In genomic region chr10:97159396-97159760, GRCm38 (mm10) we compare ENCODE assay signal across 10 mouse cellular contexts.
DNase-seq lines count a peak whose midpoint lies in the region; ATAC-seq and TF ChIP-seq lines count a peak whose summit lies in the region.
"Had no signal": no experiment of that assay in that cellular context is flagged by ENCODE, and none has a peak within 500 bp of the region (broad histone marks: within the 10 kb centered on the region; RNA-seq: fewer than 3 reads in every experiment).

No protein-coding gene starts in this region.

- H3K4me2 ChIP-seq in hindbrain, embryonic 13.5 days: no peak overlapping the region

- no peak overlapping the region for H3K9ac ChIP-seq in hindbrain, embryonic 13.5 days

- 0 out of 2 replicates have a peak, but pooled peaks have one; percentile 59 for ATAC-seq in hindbrain, embryonic 13.5 days (ENCODE audit: low FRiP score)

- no peaks in the 10 kb centered on the region for H3K36me3 ChIP-seq in hindbrain, embryonic 13.5 days

- no peaks in the 10 kb centered on the region for H3K27me3 ChIP-seq in hindbrain, embryonic 13.5 days

- no peak for TF ChIP-seq CTCF in layer of hippocampus, adult 2 months (conservative IDR thresholded peaks at IDR 0.05)
- TF ChIP-seq CTCF in lung, adult 2 months (IDR thresholded peaks at IDR 0.05; ENCODE audit: insufficient read depth, low read length): no peak

- peaks cover 19% of the 10 kb centered on the region for H3K4me1 ChIP-seq in hindbrain, embryonic 13.5 days (replicated peaks)
- H3K4me1 ChIP-seq in lung, adult 2 months (ENCODE audit: control insufficient read depth, insufficient read depth, low read length): peaks cover 4% of the 10 kb centered on the region; the same call in 1 of the 2 replicates

- 45% methylated on average over 1 of the region's 1 CpGs for WGBS in hindbrain, embryonic 13.5 days
- 68% methylated on average over 1 of the region's 1 CpGs for WGBS in lung, adult 2 months

- TF ChIP-seq POLR2A in lung, adult 2 months (IDR thresholded peaks at IDR 0.05; ENCODE audit: borderline replicate concordance, extremely low read depth, low read depth, low read length): no peak

- no peak overlapping the region for H3K4me3 ChIP-seq in layer of hippocampus, adult 2 months
- no peak overlapping the region for H3K4me3 ChIP-seq in hindbrain, embryonic 13.5 days
- H3K4me3 ChIP-seq in lung, adult 2 months (replicated peaks; ENCODE audit: extremely low read depth, low read depth, low read length): no peak overlapping the region

- no peaks in the 10 kb centered on the region for H3K9me3 ChIP-seq in hindbrain, embryonic 13.5 days

- H3K27ac ChIP-seq in layer of hippocampus, adult 2 months: peak overlapping the region; percentile 52; the same call in 1 of the 2 replicates
- peak overlapping the region; percentile 68 for H3K27ac ChIP-seq in hindbrain, embryonic 13.5 days

- no peak for DNase-seq in layer of hippocampus, adult 2 months (ENCODE audit: low spot score in 2 of 2)
- DNase-seq in layer of hippocampus, adult 18-20 months (ENCODE audit: low spot score in 2 of 2): no peak
- DNase-seq in cerebellum, postnatal 10 days: peak; percentile 52 to 57
- peak; percentile 54 for DNase-seq in retina, adult 2 months (ENCODE audit: low read depth, low spot score)
- DNase-seq in kidney, postnatal 10 days: no peak
- DNase-seq in kidney, postnatal 14 days: no peak
- DNase-seq in lung, adult 2 months: no peak
- DNase-seq: adrenal gland, adult 2 months; gastrocnemius, postnatal 14 days had no signal

Comparison
In these comparisons a context has a peak if more than half of its experiments do, and no peak if none do; other contexts are left out.
1. DNase-seq: peak in cerebellum, postnatal 10 days (2 of 2) and retina, adult 2 months (single experiment); none in layer of hippocampus, adult 2 months (0 of 2), layer of hippocampus, adult 18-20 months (0 of 2), kidney, postnatal 10 days (single experiment), kidney, postnatal 14 days (single experiment) and lung, adult 2 months (single experiment).